Mouse (Mus musculus) liver, embryonic 12.5 days (tissue): ENCODE data around the gene Plekha8. TPM values are rescaled to one million over a fixed set of nuclear protein-coding genes. Genes with fewer than 3 reads are reported as not detected.

Experiments used
- ATAC-seq: fragments of 200-750 bp; cut with Nextera tagmentation; 2 replicates; pipeline ENCODE4 v1.8.0; 2017; ENCODE audit warnings: moderate number of reproducible peaks, mild to moderate bottlenecking, moderate library complexity
- H3K27ac ChIP-seq: fragments of 300-500 bp; sonication (generic); 2 replicates; pipeline ENCODE4 v1.5.1; 2016; ENCODE audit warnings: mild to moderate bottlenecking
- H3K27me3 ChIP-seq: fragments of 300-500 bp; sonication (generic); replicated peaks from 2 replicates; pipeline ENCODE4 v1.6.1; 2016; ENCODE audit warnings: mild to moderate bottlenecking, moderate library complexity
- H3K36me3 ChIP-seq: fragments of 300-500 bp; sonication (generic); 2 replicates; pipeline ENCODE4 v1.6.1; 2016; ENCODE audit warnings: mild to moderate bottlenecking, moderate library complexity
- H3K4me1 ChIP-seq: fragments of 300-500 bp; sonication (generic); 2 replicates; pipeline ENCODE4 v1.6.1; 2016
- H3K4me2 ChIP-seq: fragments of 300-500 bp; sonication (generic); 2 replicates; pipeline ENCODE4 v1.6.1; 2016; ENCODE audit warnings: mild to moderate bottlenecking, moderate library complexity
- H3K4me3 ChIP-seq: fragments of 300-500 bp; sonication (generic); 2 replicates; pipeline ENCODE4 v1.5.1; 2016; ENCODE audit warnings: mild to moderate bottlenecking, moderate library complexity
- H3K9ac ChIP-seq: fragments of 300-500 bp; sonication (generic); 2 replicates; pipeline ENCODE4 v1.6.1; 2016; ENCODE audit warnings: mild to moderate bottlenecking, moderate library complexity
- H3K9me3 ChIP-seq: fragments of 300-500 bp; sonication (generic); replicated peaks from 2 replicates; pipeline ENCODE4 v1.6.1; 2016; ENCODE audit warnings: mild to moderate bottlenecking, moderate library complexity
- WGBS: fragments of 180-500 bp; shearing (Covaris S2); methylation state at CpG from one replicate; pipeline ENCODE4 v1.1.7; 2016; ENCODE audit not compliant: insufficient replicate concordance; 5-methylcytosine and 5-hydroxymethylcytosine counted together
- polyA plus RNA-seq: library from polyadenylated mRNA; unstranded; fragments of >200 nt; fragmentation: Nextera tagmentation; extraction: Ambion mirVana; gene quantifications from 2 replicates; pipeline ENCODE4 v1.2.1, GENCODE M21; 2016

Plekha8 gene
- polyA plus RNA-seq, 1 experiment from 2014 or later = 5.0 TPM

GRCm38 (mm10) chr6:54691368-54692116 lies 96.6 kb downstream of the Plekha8 start:
- Histone ChIP-seq H3K4me1 (no peaks in the 10 kb centered on the region), H3K4me2 (no peak overlapping the region), H3K36me3 (no peaks in the 10 kb centered on the region), H3K9me3 (no peaks in the 10 kb centered on the region), H3K9ac (no peak overlapping the region), H3K27ac (no peak overlapping the region), H3K27me3 (peaks cover 46% of the 10 kb centered on the region), H3K4me3 (no peak overlapping the region)
- no peak for ATAC-seq
- WGBS = 61% methylated on average over 14 of the region's 14 CpGs

GRCm38 (mm10) chr6:54692201-54692600 lies 97.3 kb downstream of the Plekha8 start:
- H3K36me3 ChIP-seq = no peaks in the 10 kb centered on the region
- ATAC-seq = no peak
- 53% methylated on average over 1 of the region's 1 CpGs for WGBS

DNA sequence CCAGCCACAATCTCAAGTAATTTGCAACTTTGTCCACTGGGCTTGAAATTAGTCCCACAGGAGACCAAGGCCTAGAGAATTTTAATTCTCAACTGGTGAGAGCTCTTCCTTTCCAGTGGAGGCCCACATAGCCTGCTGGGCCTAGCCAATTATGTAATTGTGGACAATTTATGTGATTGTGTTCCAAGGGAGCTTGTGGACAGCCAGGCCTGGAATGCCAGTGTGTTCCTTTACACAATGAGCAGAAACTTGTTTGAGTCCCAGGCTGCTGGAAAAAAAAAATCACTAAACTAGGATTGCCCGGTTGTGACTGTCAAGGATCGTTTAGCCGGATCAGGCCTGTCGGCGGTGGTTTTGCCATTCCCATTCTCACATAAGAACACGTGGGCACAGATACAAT lies 98.4 kb downstream of the Plekha8 start:
- H3K4me2 ChIP-seq = no peak overlapping the region
- no peaks in the 10 kb centered on the region for H3K4me1 ChIP-seq
- ATAC-seq = no peak
- no peak overlapping the region for H3K27ac ChIP-seq
- no peak overlapping the region for H3K4me3 ChIP-seq
- H3K9me3 ChIP-seq = no peaks in the 10 kb centered on the region
- peaks cover 48% of the 10 kb centered on the region for H3K27me3 ChIP-seq
- no peak overlapping the region for H3K9ac ChIP-seq
- no peaks in the 10 kb centered on the region for H3K36me3 ChIP-seq
- WGBS = 84% methylated on average over 6 of the region's 6 CpGs

More at GRCm38 (mm10) chr6:54692201-54692600, 97.3 kb downstream of the Plekha8 start:
- Histone ChIP-seq H3K4me1 (no peaks in the 10 kb centered on the region), H3K9ac (no peak overlapping the region), H3K4me2 (no peak overlapping the region), H3K9me3 (no peaks in the 10 kb centered on the region), H3K27me3 (peaks cover 52% of the 10 kb centered on the region), H3K4me3 (no peak overlapping the region), H3K27ac (no peak overlapping the region)

Other genes starting within 250 kb of the Plekha8 start
- gene Wipf3, start 165.5 kb upstream of the Plekha8 start, polyA plus RNA-seq = 0.14 and 0.15 TPM in 2 replicates
- 0.60 and 0.68 TPM in 2 replicates for gene Scrn1, start 28.6 kb upstream of the Plekha8 start, polyA plus RNA-seq
- gene Fkbp14, start 2.2 kb downstream of the Plekha8 start, polyA plus RNA-seq = 5.9 and 6.2 TPM in 2 replicates
- gene Mturn, start 86.5 kb downstream of the Plekha8 start, polyA plus RNA-seq = 0.72 and 1.1 TPM in 2 replicates
- 2.9 and 3.2 TPM in 2 replicates for gene Znrf2, start 221.8 kb downstream of the Plekha8 start, polyA plus RNA-seq